Mouse (Mus musculus): ENCODE data around the gene Cryzl2.

Gene Cryzl2

DNA sequence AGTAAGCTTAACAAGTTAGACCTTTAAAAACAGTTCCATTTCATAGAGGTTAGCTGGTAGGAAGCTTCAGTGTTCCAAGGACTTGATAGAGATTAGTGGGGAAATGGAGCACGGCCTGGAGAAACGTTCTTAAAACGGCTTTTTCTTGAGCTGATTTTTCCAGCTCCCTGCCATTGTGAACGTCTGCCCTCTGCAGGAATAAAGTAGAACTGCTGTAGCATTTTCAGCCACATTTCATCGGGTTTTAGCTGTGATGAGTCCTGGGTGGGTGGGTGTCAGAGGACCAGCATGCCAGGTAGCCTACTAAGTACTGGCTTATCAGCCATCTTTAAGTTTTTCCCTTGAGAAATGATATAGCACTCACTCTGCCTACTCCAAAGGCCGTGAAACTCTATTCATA lies 78.1 kb downstream of the Cryzl2 start:
- DNase-seq, result peak in 1 of 2 experiments; percentile 10

DNA sequence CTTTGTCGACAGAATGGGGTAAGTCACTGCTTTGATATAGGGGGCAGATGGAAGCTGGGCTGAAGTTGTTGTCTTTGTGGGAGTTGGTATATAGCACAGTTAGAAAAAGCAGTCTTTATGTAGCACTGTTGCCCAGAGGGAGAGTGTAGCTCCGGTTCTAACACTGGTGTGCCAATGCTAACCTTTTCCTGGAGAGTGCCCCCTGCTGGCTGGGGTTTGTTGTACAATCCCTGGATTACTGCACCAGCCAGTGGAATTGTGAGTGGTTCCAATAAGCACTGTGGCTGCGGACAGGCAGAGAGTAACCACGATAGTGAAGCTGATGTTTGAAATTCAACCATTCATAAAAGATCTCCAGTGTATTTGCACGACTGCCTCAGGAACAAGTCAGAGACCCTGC lies 79.3 kb downstream of the Cryzl2 start:
- DNase-seq, result peak in 1 of 2 experiments; percentile 27

All from thymus, postnatal 36 days (tissue).